Mouse (Mus musculus) urinary bladder, postnatal 10 days (tissue): Measurements from ENCODE around the gene Gipc3.

ENCODE experiments used
- DNase-seq: peaks from one replicate; pipeline ENCODE4 v3.0.0; 2022; ENCODE audit warnings: low spot score

Gipc3 gene

GRCm38 (mm10) chr10:81300352-81300907 lies 42.6 kb downstream of the Gipc3 start:
- DNase-seq = no peak

DNA sequence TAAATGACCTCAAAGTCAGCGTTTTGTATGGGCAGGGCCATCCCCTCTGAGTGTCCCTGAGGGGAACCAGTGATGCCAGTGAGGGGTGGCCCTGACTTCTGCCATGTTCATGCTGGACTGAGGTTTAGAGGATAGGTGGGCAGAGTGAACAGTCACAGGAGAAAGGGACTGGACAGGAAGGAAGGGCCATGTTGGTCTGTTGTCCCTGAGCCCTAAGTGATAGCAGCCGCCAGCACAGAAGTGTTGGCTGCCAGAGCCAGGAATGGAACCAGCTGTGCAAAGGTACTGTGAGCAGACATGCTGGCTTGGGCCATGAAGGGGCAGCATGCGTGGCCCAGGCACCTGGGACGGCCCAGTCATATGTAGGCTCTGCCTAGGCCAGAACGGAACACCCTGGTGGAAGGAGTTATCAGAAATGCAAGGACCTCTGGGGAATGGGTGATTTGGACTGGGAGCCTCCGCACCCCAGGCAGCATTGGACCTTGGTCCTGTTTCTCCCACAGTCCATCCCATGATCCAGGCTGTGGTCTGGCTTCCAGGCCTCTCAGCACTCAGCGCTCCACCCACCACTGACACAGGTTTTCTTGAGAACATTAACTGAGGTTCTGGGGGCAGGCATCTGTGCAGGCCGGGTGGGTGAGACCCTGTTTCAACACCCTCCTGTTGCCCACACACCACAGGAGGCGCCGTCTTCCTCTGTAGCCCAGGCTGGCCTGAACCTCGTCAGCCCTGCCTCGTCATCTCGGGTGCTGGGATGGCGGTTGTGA lies 43.3 kb downstream of the Gipc3 start:
- DNase-seq = no peak

GRCm38 (mm10) chr10:81298369-81299100 lies 44.5 kb downstream of the Gipc3 start:
- no peak for DNase-seq

DNA sequence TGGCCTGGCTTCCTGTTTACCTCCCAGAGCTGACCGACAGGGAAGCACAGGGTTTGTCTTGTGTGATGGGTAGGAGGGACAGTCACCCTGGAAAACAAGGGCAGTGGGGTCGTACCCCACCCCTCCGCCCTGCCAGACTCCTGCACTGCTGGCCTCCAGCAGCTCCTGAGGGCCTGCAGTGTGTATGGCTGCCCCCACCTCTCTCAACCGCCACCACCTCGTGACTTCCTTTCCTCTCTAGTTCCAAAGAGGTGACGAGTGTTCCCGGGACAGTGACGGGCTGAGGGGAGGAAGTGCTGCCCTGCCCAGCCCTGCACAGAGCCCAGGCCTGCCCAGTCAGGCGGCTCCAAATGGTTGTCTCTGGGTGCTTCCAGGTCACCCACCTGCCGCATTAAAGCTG lies 45.2 kb downstream of the Gipc3 start:
- DNase-seq = no peak

DNA sequence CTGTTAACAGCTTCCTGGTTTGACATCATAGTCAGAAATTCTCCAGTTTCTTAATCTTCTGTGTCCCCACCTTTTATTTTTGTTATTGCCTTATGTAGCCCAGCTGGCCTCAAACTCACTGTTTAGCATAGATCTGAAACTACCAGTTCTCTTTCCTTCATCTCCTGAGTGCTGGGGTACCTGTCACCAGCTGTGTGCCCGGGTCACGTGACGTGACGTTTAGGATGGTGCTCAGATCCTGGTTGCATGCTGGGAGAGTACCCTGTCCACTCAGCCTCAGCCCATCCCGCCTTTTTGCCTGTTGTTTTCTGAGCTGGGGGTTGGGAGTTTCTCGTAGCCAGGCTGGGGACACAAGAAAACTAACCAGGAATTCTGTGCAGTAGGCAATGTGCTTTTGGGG lies 45.8 kb downstream of the Gipc3 start:
- DNase-seq = no peak

DNA sequence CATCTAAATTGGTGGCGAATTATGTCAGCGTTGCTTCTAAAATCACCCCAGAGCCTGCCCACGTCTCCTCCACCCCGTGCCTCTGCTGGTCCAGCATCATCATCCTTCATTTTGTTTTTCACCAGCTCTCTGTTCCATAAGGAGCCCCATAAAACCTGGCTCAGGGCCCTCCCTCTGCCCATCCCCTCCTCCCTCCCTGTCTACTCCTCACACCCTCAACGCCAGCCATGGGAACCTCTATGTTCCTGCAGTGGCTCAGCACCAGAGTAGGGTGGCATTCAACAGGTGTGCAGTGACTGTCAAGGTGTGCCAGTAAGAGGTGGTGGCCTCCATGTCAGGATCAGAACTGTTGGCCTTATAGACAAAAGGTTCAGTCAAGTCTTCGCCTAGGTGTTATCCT lies 47.9 kb downstream of the Gipc3 start:
- DNase-seq = no peak

DNA sequence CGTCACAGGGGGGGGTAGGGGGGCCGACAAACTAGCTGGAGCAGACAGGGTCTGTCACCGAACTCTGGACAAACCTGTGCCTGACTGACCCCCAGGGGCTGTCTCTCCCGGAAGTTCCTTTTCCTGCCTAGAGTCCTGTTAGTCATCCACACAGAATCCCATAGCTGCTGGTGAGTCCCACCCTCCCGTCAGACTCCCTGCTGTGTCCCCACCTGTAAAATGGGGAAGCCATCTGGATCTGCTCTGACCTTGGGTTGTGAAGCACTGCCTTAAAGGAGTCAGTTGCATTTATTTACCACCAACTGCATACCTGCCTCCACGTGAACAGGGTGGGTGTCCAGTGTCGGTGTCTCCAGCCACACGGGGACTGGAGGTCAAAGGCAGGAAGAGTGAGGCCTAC lies 48.6 kb downstream of the Gipc3 start:
- DNase-seq = no peak

DNA sequence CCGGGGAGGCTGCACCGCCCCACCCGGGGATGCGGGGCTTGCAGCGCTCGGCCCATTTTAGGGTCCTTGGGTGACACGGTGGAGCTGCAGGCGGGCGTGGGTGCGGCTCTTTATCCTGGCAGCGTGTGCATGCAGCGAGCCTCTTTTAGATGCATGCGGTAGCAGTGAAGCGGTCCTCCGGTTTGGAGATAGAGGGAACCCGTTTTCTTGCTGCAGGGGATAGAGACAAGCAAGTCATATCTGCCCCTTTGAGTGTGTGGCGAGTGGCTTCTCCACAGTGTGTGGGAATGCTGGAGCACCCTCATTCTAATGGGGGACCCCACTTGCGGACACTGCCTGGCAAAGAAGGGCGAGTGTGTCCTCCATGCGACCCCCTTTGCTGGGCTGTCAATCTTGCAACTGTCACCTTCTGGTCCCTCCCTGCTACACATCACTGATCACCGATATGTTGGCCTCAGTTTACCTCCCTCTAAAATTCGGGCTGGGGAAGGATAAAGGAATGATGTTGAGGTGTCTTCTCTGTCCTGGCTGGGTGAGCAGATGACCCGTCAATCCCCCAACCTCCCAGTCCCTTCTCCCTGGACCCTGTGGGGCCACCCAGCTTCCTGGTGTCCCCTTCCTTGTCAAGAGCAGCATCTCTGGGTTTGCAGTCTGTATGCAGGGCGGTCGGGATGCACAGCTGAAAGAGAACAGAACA lies 49.6 kb downstream of the Gipc3 start:
- no peak for DNase-seq

GRCm38 (mm10) chr10:81292554-81293333 lies 50.3 kb downstream of the Gipc3 start, which contains the start of gene Pip5k1c:
Gene Pip5k1c (plus strand): TSS chr10:81292963.
- peak; percentile 93 for DNase-seq

- DNase-seq = no peak
Measured at GRCm38 (mm10) chr10:81291511-81292104, 51.5 kb downstream of the Gipc3 start, which contains the start of gene Tjp3. Gene Tjp3 (minus strand): TSS chr10:81291581.

DNA sequence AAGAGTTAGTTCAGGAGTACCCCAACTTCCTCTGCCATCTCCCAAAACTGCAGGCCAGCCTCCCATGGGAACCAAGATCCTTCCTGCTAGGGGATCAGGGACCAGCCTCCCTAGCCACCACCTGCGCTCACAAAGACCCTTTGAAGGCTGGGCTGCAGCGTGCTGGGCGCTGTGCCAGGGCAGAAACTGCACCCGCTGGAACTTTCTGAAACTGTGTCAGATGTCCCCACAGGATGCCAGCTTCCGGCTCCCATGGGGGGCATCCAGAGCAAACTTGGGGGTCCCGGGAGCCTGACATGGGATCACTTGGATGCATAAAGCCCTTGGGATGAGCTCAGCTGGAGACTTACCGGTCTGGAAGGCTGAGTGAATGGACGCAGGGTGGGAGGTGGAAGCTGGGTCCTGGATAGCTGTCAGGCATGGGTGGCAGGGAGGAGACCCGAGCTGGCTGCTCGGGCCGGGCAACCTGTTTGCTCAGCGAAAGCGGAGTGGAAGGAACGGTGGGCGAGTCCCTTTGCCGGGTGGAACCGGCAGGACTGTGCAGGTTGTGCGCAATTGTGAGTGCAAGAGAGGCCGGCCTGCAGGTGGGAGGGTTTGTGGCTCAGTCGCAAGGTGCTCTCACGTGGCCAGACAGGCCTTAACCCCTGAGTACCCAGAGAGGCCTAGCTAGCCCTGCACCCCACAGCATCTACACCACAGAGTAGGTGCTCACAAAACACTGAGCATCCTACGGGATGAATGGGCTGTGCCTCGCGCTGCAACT lies 52.2 kb downstream of the Gipc3 start:
- no peak for DNase-seq

- no peak for DNase-seq
Measured at GRCm38 (mm10) chr10:81289811-81290210, 53.3 kb downstream of the Gipc3 start.

DNA sequence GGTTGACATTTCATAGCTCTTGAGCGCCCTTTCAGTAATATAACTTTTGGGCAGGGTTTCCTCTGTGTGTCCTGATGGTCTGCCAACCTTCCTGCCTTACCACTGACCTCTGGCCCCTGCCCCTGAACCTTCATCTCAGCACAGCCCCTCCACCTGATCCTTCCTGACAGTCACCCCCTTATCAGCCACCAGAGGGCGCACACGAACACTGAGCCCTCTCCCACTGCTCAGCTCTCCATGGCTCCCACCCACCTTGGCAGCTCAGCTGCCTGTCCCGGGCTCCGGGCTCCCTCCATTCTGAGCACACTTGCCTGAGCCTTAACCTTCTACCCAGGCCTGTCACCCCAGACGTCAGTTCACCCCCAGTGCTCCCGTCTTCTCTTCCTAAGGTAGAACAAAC lies 53.8 kb downstream of the Gipc3 start:
- no peak for DNase-seq

DNA sequence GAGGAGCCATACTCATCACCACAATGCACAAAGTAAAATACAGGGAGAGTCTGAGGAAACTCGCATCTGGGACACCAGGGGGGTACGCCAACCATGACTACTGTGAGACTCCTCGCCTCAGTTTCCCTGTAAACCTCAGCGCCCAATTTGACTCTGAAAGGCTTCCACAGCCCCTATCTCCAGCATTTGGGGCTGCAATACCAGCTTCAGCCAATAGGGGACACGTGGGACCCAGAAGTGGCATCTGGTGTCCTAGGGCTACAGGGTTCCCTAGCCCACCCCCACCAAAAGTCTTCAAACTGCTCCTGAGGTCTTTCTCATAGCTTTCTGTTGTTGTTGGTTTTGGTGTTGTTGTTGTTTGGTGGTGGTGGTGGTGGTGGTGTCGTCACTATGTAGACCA lies 54.5 kb downstream of the Gipc3 start:
- no peak for DNase-seq

GRCm38 (mm10) chr10:81287513-81288157 lies 55.4 kb downstream of the Gipc3 start:
- no peak for DNase-seq

DNA sequence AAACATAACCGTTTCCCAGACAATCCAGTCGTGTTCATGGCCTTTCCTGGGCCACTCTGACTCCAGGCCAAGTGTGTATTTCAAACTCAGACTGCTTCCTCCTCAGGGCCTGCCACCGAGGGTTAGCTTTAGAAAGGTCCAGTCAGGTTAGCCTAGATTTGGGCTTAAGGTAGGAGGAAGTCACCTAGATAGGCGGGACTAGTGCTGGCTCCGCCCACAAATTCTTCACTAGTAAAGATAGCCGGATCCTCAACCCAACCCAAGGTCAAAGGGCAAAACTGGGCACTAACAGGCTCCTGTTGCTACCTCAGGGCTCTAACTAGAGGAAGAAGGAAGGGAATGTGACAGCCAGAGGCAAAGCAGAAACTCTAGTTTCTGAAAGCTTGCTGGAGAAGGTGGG lies 56.5 kb downstream of the Gipc3 start:
- DNase-seq = no peak

DNA sequence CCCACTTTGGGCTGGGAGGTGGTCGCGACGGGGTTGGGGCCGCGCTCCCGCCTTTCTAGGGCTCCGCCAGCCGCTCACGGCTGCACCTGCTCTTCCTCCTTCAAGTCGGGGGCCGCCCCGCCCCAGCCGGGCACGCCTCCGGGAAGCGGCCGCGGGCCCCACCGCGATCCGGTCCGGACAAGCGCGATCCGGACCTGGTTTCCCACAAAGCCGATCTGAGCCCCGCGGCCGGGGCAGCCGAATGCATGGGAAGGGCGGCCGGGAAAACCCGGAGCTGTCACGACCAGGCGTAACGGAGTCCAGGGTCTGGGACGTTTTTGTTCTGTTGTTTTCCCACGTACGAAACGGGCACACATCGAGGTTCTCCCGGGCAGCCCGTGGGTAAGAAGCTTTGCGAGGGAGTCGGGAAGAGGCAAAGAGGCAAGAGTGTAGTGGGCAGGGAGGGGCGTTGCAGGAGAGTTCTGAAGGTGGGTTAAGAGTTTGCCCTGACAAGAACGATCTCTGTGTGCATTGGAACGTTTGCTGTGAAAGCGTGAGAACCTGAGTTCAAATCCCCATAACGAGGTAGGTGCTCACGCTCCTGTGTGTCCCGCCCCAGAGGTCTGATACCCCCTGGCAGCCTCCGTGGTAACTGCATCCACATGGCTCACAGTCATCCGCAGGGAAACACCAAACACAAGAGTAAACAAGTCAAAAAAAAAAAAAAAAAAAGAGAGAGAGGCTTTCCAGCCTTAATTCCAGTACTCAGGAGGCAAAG lies 57.2 kb downstream of the Gipc3 start:
- peak; percentile 81 for DNase-seq
